Mouse (Mus musculus): Measurements from ENCODE around the gene Gm21731.
A peak's percentile ranks its signal among the peaks of the same experiment; 100 is the strongest.
"Not testable (repeated sequence)": the region's sequence is repeated elsewhere in the genome, so short reads cannot be mapped to it uniquely, and the experiment has no call there.

Gene Gm21731

DNA sequence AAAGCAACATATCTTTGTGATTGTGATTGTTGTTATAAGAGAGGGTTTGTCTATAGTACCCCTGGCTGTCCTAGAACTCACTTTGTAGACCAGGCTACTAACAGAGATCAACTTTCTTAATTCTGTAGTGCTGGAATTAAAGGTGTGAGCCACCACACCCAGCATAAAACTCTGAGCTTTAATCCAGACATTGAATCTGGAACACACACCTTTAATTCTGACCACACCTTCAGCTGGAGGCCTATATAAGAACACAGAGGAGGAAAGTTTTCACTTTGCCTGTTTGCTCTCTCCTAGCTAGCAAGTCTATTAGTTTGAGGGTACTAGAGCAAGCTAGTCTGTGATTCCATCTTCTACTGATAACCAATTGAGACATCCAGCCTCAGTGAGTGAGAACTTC, at the start of gene Gm21731:
Gm21731 (plus strand) TSS at position 301 of the 400 bp plus-strand sequence.
- not testable (repeated sequence) for DNase-seq

DNA sequence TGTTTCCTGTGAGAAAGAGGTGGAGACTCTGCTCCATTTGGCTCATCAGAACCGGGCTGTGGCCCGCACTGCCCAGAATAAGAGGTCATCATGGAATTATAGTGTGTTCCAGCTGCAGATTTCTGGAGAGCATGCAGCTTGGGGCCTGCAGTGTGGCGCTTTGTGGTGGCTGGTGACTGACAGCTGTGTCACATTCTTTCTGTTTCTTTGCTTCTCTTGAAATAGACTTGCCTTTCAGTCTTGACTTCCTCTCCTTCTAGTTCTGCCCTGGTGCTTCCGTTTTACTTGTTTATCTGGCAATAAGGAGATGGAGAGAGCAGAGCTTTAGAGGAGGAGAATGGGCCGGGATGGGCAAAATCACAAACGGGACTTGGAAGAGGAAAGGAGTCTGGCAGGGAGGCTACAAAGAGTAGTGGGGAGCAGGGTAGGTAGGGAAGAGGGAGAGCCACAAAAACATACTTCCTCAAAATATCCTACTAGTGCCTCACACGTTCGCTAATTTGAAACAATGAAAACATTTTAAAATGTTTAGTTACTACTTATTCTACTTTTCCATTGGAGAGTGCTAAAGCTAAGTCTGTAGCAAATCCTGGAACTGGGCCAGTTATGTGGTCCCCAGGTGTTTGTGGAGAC, 42.6 kb upstream of the Gm21731 start:
- not testable (repeated sequence) for DNase-seq

DNA sequence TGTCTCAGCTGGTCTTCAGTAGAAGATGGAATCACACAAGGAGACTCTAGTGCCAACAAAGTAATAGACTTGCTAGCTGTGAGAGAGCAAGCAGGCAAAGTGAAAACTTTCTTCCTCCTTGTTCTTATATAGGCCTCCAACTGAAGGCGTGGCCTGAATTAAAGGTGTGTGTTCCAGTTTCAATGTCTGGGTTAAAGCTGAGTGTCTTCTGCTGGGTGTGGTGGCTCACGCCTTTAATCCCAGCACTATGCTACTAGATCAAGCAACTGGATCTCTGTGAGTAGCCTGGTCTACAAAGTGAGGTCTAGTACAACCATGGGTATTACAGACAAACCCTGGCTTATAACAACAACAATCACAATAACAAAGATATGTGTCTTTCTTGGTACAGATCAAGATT, 23.1 kb upstream of the Gm21731 start, which contains the start of gene Gm21762:
Gm21762 (minus strand) TSS at position 101 of the 400 bp plus-strand sequence.
- not testable (repeated sequence) for DNase-seq

DNA sequence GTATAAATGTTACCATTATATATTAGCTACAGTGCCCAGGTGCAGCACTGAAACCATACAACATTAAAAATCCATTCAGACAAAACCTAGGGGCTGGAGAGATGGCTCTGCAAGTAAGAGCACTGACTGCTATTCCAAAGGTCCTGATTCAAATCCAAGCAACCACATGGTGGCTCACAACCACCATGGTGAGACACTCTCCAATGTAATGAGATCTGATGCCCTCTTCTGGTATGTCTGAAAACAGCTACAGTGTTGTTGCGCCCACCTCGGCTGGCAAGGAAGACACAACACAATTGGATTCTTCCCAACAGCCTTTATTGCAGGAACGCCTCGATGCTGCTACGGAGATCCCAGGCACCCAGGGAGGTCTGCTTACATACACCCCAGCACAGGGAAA, 18.0 kb upstream of the Gm21731 start:
- DNase-seq: not testable (repeated sequence)

DNA sequence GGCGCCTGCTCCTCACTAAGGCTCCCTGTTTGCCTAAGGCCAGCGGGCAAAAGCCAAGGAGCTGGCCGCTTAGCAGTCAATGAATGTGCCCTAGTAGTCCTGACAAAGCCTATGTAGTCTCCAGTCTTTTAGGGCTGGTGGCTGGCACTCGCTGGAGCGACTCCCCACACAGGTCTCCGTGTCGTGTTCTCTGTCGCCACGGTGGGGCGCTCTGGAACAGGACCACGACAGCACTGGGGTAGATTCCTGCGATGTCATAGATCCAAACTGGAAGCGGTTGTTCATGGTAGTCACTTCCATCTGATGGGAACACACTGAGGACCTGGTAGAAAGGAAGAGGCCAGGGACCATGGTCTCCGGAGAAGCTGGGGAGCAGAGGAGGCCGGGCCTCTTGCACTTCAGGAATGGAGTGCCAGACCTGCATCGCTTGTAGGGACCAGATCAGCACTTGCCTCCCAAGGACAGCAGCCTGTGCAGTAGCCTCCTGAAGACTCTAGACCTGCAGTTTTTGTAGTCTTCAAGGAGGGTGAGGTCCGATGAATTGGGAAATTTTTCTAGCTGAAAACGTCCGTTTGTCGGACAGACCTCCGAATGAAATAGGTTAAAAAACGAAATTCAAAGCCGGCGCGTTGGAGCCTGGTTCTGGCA, 15.8 kb upstream of the Gm21731 start:
- DNase-seq: peak; percentile 6

DNA sequence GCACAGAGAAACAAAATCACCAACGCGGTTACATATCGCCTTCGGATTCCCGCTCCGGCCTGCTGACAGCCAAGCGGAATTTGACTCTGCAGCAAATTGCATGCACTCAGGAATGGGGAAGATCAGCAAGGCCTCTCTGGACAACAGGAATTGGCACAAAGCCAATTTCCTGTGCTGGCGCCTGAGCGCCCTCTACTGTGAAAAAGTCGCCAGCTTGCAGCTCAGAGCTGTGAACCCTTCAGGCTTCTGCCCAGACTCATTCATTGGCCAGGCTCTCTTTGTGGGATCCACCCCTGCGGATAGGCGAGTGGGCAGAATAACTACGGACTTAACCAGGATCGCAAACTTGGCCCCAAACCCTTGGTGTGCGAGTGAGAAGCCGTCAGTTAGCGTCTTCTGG, 7.1 kb upstream of the Gm21731 start:
- not testable (repeated sequence) for DNase-seq

DNA sequence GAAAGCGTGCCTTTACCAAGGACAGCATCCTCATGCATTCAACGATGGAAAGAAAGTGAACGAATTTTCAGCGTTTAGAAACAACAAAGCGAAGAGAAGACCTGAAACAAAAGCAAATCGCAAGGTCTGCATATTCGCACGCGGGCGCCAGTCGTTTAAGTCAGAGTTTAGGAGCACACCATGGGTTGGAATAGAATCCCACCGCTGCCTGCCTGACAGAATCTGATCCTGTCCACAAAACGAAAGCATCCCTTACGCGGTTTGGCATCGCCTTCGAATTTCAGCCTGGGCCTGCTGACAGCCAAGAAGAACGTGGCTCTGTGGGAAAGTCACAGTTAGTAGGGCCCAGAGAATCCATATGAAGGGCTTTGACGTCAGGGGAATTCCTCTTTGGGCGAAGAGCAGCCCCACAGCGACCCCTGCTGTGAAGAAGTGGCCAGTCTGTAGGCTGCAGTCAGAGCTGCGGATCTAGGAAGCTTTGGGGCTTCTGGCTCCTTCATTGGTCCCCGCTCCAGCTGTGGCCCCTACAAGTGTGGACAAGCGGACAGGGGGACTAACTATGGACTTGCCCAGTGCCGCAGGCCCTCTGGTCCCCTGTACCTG, 6.4 kb upstream of the Gm21731 start:
- not testable (repeated sequence) for DNase-seq

DNA sequence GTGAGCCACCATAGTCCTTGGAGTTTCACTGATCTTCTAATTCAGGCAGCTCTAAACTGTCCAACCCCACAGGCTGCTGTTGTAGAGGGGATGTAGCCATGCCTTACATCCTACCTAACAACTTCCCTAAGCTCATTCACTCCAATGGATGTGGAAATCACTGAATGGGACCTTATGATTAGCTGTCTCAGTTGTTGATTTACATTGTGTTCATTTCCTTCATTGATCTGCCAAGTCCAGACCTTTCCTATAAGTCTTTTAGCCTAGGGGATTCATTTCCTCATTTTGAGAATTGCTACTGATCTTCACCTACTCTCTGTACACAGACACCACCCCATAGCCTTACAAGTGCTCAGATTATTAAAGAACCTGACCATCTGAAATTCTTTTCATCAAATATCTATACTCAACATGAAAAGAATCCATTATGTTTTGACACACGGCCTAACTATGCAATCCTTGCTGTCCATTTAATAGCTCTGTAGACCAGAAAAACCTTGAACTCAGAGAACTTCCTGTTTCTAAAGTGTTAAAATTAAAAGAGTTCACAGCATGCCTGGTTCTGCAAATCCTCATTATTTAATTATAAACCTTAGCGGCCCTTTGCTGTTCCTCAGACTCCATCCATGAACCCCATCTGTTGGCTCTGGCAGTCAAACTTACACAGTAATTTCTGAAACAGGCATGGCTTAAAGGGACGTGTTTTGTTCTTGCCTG, 12.5 kb downstream of the Gm21731 start:
- DNase-seq: not testable (repeated sequence)

DNA sequence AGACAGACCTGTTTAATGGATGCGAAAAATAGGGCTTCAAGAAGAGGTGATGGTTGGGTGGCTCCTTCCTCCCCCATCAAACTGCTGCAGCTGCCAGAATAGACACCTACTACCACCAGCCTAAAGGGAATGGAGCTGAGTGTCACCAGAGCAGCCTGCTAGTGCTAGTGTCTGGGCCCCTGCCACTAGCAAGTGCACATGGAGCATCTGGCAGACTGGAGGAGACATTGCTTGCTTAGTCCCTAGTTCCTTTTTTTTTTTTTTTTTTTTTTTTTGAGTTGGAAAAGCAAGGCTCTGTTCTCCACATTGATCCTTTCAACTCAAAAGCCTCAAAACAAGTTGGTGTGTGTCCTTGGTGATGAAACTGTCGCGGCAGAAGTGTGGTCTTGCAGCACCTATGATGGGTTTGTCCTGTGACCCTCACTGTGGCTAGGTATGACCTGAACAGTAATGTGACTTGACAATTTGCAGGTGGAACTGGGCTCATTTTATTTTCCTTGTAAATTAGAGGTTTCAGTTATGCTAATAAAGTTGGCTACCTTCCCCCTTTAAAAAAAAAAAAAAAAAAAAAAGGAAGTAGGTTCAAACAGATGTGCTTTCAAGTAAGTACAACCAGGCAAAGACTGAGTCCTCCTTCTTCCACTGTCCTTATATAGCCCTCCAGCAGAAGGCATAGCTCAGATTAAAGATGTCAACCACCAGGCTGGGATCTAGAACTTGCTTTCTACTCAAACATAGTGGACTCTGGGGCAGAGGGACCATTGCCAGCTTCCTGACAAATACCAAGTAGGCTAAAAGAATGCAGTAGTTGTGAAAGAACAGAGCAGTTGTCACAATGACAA, 20.1 kb downstream of the Gm21731 start:
- not testable (repeated sequence) for DNase-seq

DNA sequence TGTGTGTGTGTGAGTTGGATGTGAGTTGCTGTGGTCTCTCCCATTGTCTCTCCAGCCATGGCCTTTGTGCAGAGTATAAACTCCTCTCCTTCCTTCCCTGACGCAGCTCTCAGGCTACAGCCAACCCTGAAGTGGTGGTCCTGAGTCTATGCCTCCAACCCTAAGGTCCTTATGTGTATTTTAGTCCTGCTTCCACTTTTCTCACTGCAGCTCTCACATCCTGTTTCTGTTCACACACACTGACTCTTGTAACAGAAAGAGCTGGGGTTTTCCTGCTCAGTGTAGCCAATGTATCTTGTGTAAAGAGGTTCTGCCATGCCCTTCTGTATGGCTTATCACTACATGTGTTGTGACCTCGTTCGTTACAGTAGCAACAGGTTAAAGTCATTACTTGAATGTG, 20.8 kb downstream of the Gm21731 start:
- not testable (repeated sequence) for DNase-seq

DNA sequence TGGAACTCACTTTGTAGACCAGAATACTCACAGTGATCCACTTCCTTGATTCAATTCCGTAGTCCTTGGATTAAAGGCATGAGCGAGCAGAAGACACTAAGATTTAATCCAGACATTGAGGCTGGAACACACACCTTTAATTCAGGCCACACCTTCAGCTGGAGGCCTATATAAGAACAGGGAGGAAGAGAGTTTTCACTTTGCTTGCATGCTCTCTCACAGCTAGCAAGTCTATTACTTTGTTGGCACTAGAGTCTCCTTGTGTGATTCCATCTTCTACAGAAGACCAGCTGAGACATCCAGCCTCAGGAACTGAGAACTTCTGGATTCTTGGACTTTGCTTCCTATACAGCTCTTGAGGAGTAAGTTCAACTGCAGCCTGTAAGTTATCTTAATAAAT, 24.0 kb downstream of the Gm21731 start, which contains the start of gene AF067061:
AF067061 (plus strand) TSS at position 245 of the 400 bp plus-strand sequence.
- DNase-seq: not testable (repeated sequence)

DNA sequence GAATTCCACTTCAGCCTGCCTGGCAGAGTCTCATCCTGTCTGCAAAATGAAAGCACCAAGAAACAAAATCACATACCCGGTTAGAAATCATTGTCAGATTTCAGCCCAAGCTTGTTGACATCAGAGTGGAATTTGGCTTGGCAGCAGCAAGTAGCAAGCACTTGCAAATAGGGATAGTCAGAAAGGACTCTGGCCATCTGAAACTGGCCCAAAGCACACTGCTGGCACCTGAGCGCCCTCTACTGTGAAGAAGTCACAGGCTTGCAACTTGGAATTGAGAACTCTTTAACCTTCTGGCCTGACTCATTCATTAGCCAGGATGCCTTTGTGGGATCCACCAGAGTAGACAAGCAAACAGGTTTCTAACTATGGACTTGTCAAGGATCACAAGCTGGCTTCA, 38.9 kb downstream of the Gm21731 start:
- DNase-seq: not testable (repeated sequence)

DNA sequence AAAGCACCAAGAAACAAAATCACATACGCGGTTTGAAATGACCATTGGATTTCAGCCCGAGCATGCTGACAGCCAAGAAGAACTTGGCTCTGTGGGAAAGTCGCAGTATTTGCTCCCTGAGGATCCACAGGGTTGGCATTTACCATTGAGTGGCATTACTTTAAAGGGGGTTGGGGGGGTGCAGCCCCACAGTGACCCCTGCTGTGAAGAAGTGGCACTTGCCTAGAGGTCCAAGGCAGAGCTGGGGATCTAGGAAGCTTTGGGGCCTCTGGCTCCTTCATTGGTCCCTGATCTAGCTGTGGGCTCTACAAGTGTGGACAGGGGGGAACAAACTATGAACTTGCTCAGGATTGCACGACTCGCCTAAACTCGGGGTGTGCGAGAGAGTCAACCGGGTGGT, 39.9 kb downstream of the Gm21731 start:
- DNase-seq: no peak
